Mouse (Mus musculus) heart, adult 11 months (tissue): Measurements from ENCODE around the gene Ddx39.

ENCODE experiments used
- DNase-seq: peaks from one replicate; pipeline ENCODE4 v3.0.0; 2022

Gene Ddx39

DNA sequence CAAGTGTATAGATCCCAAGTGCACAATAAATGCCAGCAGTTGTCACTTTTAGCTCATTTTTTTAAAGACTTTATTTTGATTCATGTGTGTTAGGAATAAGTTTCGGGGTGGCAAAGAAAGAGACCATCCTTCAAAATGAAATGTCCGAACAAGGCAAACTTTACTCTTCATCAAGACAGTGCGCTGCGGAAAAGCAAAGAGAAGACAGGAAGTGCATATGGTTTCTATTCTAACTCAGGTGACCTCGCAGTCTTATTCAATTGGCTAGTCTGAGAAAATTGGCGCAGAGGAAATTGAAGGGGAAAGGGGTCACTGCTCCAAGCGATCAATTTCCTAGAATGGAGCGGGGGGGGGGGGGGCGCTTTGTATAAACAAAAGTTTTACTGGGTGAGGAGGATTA lies 15.4 kb upstream of the Ddx39 start:
- DNase-seq, result no peak

DNA sequence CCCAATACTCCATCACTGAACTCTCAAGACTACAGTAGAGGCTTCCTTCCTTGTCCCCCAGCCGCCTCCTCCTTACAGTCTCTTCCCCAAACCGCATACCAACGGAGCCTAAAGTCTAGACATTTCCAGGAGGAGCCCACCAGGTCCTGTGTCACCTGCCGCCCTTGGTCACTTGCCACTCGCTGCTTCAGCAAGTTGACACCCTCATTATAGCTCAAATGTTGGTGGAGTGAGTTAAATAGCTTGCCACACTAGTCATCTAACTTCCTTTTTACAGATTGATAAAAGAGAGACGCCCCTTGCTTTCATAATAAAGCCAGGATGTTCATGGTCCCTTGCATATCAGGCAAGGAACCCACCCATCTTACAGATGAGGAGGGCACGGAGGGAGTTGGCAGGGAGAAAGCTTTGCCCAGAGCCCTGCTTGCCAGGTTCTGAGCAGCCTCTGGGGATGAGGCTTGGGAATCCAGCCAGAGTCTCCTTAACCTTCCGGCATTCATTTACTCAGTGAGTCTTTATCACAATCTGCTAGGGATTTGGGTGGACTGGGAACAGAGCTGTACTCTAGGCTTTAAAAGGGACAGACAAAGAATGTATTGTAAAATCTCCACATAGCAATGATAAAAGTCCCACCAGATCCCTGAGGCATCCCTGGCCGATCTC lies 14.4 kb upstream of the Ddx39 start:
- peak; percentile 87 for DNase-seq

DNA sequence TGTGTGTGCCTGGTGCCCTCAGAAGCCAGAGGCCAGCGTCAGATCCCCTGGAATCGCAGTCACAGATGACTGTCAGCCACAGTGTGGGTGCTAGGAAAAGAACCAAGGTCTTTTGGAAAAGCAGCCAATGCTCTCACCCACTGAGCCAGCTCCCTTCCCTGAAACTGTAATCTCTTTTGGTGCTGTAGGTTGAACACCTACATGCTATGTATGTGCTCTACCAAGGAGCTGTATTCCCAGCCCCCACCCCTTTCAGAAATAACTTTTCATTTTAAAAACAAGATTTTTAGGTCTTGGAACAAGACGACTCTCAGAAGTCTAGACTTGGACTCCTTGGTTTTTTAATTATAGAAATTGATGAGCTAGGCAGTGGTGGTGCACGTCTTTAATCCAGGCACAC lies 11.6 kb upstream of the Ddx39 start:
- no peak for DNase-seq

DNA sequence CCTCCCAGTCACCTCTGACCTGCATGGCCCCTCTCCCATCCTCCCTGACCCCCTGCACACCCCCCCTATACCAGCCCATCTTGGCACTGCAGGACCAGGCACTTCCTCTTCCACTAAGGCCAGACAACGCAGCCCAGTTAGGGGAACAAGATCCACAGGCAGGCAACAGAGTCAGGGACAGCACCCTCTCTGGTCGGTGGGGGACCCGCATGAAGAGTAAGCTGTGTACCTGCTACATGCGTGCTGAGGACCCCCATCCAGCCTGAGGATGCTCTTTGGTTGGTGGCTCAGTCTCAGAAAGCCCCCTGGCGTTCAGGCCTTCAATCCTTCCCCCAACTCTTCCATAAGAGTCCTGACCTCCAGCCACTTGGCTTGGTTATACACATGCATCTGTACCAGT lies 8.6 kb upstream of the Ddx39 start:
- peak; percentile 86 for DNase-seq

DNA sequence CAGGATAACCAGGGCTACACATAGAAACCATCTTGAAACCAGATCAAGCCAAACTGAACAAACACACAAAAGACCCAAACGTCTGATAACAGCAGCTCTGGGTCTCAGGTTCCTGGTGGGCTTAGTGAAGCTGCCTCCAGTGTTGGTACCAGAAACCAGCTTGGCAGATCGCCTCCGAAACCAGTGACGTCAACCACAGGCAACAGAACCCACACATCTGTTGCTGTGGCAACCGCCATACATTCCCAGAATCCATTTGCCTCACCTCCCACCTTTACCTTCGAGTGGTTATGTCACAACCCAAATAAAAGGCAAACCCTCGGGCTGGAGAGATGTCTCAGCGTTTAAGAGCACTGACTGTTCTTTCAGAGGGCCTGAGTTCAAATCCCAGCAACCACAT lies 7.4 kb upstream of the Ddx39 start:
- DNase-seq, result no peak

DNA sequence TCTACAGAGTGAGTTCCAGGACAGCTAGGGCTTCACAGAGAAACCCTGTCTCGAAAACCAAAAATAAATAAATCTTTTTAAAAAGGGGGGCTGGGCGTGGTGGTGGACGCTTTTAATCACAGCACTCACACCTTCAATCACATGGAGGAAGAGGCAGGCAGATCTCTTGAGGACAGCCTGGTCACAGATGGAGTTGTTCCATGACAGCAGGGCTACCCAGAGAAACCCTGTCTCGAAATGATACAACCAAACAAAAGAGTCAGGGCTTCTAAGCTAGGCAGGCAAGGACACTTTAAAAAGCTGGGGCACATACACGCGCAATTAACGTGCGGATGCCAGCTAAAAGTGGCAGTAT lies 324 bp upstream of the Ddx39 start:
- no peak for DNase-seq

DNA sequence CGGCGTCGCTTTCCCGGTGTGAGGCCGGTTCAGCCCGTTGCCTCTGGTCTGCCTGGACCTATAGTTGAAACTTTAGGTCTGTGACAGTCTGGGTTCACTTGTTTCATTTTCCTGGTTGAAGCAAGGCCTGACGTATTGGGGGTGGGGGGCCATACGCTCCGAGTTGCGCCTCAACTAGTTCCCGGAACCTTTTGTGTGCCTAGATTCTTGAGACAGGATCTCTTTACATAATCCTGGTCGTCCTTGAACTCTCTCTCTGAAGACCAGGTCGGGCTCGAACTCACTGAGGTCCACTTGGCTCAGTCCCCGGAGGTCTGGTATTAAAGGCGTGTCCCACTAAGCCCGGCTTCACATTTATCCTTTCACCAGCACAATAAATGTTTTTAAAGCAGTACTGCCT lies 794 bp downstream of the Ddx39 start:
- DNase-seq, result no peak

DNA sequence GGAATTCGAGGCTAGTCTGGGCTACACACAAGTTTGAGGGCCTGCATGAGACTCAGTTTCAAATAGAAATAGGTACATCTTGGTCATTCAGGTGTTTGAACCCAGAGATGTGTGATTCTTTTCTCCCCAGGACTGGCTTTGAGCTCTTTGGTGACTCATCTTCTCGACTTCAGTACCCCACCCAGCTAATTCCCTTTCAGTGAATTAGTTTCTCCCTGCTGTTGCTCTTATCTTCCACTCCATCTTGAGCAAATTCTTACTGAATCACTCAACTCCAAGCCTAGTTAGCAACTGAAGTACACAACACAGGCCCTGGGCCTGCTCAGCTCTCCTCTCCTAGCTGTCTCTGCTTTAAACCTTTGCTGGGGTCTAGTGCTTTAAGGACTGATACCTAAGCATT lies 1.6 kb downstream of the Ddx39 start:
- no peak for DNase-seq

DNA sequence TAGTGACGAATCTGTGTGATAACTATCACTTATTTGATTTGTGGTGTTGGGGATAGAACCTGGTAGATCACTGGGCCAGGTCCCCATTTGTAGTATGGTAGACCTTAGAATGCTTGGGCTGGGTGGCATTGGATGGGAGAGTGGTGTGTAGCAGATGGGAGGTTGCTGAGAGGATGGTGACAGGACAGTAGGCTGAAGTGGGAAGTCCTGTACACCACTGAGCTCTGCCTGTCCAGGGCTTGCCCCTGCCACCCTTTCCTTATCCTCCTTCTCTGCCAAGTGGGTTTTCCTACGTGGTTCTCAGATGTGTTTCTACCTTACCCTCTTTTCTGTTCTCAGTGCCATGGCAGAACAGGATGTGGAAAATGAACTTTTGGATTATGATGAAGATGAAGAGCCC lies 4.1 kb downstream of the Ddx39 start:
- DNase-seq, result no peak

DNA sequence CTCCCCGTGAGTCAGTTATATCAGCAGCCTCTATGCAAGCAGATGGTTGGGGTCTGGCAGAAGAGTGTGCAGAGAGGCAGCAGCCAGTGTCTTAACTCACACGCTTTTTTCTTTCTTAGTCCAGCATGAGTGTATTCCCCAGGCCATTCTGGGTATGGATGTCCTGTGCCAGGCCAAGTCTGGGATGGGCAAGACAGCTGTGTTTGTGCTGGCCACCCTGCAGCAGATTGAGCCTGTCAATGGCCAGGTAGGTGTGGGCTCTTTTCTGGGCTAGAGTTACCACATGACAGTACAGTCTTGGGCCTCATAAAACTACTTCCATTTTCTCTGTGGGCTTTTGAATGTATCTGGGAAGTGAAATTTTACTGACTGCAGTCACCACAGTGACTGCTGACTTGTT lies 4.7 kb downstream of the Ddx39 start:
- DNase-seq, result no peak

DNA sequence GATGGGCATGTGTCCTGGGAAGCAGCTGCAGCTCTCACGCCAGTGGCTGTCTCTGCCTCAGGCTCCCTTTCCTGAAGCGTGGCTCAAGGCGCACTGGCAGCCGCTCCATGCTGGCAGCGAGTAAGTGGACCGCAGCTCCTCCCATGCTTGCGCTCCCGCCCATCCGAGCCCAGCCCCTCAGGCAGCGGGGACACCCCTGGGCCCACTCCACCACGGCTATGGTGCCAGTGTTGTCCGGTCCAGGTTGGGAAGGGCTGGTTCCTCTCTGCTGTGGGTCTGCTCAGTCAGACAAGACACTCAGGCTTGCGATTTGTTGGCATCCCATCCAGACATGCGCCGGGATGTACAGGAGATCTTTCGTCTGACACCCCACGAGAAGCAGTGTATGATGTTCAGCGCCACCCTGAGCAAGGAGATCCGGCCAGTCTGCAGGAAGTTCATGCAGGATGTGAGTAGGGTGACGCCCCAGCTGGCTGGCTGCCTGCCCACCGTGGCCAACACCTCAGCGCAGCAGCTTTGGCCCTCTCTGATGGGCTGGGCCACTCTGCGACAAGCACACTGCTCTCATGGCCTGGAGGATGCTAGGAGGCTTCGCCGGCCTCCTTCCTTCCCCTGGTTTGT lies 6.5 kb downstream of the Ddx39 start:
- DNase-seq, result peak; percentile 99

DNA sequence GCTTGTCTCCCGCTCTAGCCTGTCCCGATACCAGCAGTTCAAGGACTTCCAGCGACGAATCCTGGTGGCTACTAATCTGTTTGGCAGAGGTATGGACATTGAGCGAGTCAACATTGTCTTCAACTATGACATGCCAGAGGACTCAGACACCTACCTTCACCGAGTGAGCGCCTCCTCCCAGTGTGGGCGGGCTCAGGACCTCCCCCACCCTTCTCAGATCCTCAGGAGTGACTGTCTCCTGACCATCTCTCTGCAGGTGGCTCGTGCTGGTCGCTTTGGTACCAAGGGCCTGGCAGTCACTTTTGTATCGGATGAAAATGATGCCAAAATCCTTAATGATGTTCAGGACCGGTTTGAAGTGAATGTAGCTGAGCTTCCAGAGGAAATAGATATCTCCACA lies 7.7 kb downstream of the Ddx39 start:
- DNase-seq, result peak; percentile 91

DNA sequence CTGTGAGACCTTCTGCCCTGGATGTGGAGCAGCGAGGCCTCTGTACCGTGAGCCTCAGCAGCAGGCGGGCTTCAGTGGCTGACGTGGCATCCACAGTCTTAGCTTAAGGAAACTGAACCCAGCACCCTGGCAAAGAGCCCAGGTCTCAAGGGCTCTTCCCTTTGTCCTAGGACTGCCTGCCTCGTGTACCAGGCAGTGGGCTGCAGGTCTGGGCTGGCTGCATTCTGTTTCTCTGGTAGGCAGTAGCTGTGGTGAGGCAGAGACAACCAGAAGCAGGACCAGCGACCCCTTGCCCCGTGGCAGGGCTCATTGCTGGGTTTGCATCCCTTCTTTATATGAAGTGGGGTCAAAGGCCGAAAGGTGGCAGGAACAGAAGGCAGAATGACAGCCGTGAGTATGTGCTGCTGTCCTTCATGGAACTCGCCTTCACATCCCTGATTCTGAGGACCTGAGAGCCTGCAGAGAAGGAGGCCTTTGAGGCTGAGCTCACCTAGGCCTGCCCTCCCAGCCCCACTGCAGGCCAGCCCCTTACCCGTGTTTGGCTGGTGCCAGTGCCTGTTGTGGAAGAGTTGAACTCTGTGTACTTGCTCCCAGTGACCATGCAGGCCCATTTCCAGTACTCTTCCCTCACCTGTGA lies 8.6 kb downstream of the Ddx39 start:
- DNase-seq, result peak; percentile 90

DNA sequence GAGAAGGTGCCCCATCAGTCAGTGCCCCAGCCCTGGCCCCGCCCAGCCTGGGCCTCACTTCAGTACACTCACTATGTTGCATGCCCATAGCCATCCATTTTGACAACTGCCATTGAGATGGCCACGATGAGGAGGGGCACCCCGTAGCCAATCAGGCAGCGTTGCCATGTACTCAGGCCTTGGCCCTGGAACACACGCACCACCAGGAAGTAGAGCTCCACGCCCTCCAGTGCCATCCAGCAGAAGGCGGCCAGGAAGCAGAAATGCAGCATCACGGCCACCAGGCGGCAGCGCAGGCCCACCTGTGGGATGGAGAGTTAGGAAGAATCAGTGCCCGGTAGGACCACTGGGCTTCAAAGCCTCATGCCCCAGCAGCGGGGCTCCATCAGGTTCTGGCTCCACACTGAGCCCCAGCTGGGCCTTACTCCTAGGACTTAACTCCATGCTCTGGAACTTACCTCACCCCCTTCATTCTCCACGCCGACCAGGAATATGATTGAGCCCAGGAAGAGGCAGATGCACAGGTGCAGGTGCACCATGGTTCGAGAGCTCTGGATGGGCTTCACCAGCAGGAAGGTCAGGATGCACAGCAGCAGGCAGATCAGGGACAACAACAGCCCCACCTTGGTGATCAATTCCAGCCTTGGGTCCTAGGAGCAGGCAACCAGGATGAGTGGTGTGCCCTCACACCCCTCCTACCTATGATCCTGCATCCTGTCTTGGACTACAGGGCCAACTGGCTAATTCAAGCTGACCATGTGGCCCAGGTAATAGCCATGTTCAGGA lies 9.9 kb downstream of the Ddx39 start:
- DNase-seq, result peak; percentile 98

DNA sequence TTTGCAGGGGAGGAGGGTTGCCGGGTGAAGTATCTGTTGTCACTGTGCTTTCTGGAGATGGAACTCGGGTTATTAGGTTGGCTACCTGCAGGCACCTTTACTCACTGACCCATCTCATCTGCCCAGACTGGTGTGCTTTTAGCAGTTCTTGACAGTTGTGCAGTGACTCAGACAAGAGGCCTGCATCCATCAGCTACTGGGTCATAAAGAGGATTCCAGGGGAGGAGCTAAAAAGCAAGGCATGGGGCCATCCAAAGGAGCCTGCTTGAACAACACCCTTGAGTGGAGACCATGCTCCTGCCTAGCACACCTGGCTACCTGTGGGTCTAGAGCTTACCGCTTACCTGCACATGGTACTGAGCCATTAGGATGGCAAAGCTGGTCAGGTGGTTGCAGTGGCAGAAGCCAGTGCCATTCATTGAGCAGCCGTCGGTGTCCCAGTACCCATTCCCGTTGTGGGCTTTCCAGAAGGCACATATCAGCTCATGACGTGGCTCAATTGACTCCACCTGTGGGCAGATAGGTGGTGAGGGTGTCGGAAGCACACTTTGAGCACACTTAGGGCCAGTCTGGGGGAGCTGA lies 10.6 kb downstream of the Ddx39 start:
- DNase-seq, result peak; percentile 92

DNA sequence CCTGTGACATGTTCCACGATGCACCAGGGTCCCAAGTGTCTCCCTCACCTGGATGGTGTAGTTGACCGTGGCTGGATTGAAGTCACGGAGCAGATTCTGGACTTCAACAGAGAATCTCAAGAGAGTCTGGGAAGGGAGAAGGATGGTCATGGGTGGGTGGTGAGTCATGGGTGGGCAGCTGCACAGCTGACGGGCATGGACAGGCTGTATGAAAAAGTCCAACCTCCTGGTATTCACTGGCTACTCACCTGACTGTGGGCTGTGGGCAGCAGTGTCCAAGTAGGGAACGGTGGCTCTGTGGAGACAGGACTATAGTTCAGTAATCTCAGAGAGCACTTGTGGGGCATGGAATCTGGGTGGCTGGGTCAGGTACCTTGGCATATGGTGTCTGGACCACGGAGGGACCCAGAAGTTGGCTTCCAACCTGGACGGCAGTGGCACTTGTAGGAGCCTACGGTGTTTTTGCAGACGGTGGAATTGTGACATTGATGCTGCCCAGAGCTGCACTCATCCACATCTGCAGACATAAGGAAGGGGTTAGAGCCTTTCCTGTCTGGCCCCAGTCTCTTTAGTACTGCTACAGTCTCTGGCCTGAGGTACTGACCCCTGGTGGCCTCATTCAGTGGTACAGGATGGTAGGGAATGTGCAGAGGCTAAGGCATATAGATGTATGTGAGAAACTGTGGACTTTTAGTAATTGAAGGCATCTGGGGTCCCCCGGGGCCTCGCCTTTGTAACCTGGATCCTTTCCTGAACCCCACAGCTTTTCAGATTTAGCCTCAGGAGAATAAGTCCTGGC lies 14.2 kb downstream of the Ddx39 start:
- no peak for DNase-seq

DNA sequence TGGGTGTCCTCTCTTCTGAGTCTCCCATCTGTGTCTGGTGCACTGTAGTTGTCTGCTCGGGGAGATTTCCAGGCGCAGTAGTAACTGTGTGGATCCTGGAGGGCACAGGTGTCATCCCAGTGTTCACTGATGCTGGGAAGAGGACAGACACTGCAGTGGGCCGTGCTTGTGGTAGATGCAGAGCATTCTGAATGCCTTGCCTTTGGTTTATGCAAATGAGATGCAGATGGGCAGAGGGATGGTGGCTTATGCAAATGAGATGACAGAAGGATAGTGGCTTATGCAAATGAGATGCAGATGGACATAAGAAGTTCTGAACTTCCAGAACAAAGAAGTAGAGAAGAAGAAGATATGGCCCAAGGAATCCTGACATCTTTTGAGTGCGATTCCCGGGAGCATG lies 16.9 kb downstream of the Ddx39 start:
- DNase-seq, result no peak

DNA sequence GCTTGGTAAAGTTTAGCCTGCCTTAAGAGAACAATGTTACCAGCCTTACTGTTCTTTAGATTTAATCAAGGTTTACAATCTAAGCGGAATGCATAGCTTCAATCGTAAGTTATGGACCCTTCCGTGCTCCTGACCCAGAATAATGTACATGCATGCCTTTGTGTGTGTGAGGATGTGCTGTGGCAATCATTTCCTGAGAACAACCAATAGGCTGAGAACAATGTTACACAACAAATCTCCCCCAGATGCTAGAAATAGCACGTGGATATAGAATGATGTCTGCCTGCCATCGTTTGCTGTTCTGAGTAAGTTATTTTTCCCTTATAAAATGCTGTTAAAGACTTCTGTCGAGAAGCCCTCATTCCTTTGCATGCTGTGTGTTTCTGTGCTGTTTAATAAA lies 17.9 kb downstream of the Ddx39 start:
- no peak for DNase-seq

DNA sequence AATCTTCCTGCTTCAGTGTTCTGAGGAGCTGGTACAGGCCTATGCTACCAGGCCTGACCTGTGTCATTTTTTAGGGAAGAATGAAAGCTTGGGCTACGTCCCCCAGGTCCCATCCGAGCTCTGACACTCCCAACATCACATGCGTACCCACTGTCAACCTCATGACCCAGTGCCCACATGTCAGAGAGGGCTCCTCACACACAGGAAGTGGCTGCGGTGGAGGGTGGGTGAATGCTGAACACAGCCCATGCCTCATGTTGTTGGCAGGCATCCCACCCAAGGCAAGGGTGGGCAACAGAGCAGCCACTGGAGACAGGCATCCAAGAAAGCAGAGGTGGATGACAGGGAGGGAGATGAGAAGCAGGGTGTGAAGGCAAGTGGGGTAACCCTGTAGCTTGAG lies 21.7 kb downstream of the Ddx39 start:
- peak; percentile 97 for DNase-seq

DNA sequence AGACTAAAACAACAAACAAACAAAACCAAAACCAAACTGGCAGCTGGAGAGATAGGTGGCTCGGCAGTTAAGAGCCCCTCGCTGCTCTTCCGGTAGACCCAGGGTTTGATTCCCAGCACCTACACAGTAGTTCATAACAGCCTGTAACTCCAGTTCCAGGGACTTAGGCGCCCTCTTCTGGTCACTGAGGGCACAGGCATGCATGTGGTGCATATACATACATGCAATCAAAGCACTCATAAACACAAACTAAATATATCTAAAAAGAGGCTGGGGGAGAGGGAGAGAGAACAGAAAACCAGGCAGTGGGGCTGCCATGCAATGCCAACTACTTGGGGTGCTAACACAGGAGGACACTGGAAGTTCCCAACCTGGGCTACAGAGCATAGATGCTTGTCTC lies 22.4 kb downstream of the Ddx39 start:
- DNase-seq, result peak; percentile 91

DNA sequence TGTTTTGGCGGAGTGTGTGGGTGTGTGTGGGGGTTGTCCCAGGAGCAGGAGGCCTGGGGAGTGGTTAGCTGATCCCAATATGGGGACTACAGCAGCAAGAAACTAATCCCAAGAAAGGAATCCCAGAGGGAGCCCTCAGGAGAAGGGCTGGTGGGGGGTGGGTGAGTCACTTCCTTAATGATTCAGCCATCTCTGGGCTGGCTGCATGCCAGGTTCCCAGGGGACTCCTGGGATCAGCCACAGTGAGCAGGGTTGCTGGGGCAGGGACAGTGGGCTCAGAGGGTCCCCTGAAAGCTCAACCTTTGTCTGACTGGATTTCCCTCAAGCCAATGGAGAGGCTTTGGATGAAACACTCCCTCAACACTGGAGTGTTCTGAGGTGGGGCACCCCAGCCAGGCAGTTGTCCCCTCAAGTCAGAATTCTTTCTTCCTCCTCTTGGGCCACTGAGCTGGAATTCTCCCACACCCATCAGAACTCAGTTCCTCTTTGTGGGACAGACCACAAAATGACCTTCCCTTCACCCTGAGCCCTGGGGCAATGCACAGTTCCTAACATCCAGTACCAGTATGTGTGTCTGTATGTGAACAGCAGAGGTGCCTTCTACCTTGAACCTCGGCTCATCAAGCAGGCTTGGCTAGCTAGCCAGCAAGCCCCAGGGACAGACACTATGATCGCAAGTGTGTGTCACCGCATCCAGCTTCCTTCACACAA lies 23.0 kb downstream of the Ddx39 start:
- peak; percentile 99 for DNase-seq
